Comparison of ENCODE assay signal across 8 mouse cellular contexts in genomic region chr5:122088917-122089316, GRCm38 (mm10). TPM values are rescaled to one million over a fixed set of nuclear protein-coding genes. Genes with fewer than 3 reads are reported as not detected.
DNase-seq lines count a peak whose midpoint lies in the region; TF ChIP-seq lines count a peak whose summit lies in the region.

No protein-coding gene starts in this region.

- TF ChIP-seq CTCF in left cerebral cortex, adult 2 months (IDR thresholded peaks at IDR 0.05): peak; percentile 93

- intact Hi-C loops in left cerebral cortex, adult 2 months (cut with DNase I): loop anchor here (1.0 to 5.0 kb wide), 4 partner anchors 39 to 217 kb away; partner anchors contain the start of gene Cux2

- no peak overlapping the region for H3K27ac ChIP-seq in left cerebral cortex, adult 2 months

- DNase-seq in adipocyte (ENCODE audit: low spot score): peak; percentile 84
- DNase-seq in cerebellum, postnatal 36 days: peak; percentile 87 to 92
- peak; percentile 91 for DNase-seq in gastrocnemius, adult 18-20 months (ENCODE audit: low spot score)
- DNase-seq in induced T-regulatory cell, adult 2 months (ENCODE audit: low read depth): peak; percentile 85
- peak; percentile 82 to 93 for DNase-seq in left cerebral cortex, adult 2 months (ENCODE audit: extremely low spot score in 1 of 2, low spot score in 2 of 2)
- peak; percentile 91 for DNase-seq in mesoderm, embryonic 11.5 days (ENCODE audit: low read depth, low spot score)
- DNase-seq in right cerebral cortex, postnatal 25 days: peak; percentile 82
- DNase-seq in urinary bladder, postnatal 25 days (ENCODE audit: low spot score): peak; percentile 81

- H3K4me3 ChIP-seq in left cerebral cortex, adult 2 months: no peak overlapping the region

RNA-seq across cellular contexts. Expression of gene Myl2, which starts 11.8 kb away (rescaled TPM):
- total RNA-seq in gastrocnemius, adult 18-20 months (2021): 1,000 to 10,000 TPM; 1,098 to 1,338 TPM
- total RNA-seq in left cerebral cortex, adult 2 months (2021): 1 to 10 TPM in 1 of 2 experiments, under 1 TPM in 1; 0.86 to 1.4 TPM

RNA-seq across cellular contexts. Expression of gene Cux2, which starts 39.0 kb away (rescaled TPM):
- 1 to 10 TPM; 4.4 to 4.7 TPM for total RNA-seq in gastrocnemius, adult 18-20 months (2021)
- 100 to 1,000 TPM; 194 to 215 TPM for total RNA-seq in left cerebral cortex, adult 2 months (2021)

RNA-seq across cellular contexts. Expression of gene Ccdc63, which starts 51.7 kb away (rescaled TPM):
- not detected for total RNA-seq in gastrocnemius, adult 18-20 months (2021)
- 1 to 10 TPM in 1 of 2 experiments, under 1 TPM in 1; 0.66 to 1.1 TPM for total RNA-seq in left cerebral cortex, adult 2 months (2021)

Comparison
In these comparisons a context has a peak if more than half of its experiments do, and no peak if none do; other contexts are left out.
1. RNA of gene Myl2, which starts 11.8 kb away (total RNA-seq): 1,098 to 1,338 TPM in gastrocnemius, adult 18-20 months; 0.86 to 1.4 TPM in left cerebral cortex, adult 2 months; every median in the first group is over 100 times any median in the second.
2. RNA of gene Cux2, which starts 39.0 kb away (total RNA-seq): 194 to 215 TPM in left cerebral cortex, adult 2 months; 4.4 to 4.7 TPM in gastrocnemius, adult 18-20 months; every median in the first group is over 10 times any median in the second.
3. Peak in every context shown above with its lines, with median percentiles within 50 percentile points of each other: DNase-seq.